Mouse (Mus musculus) lung, adult 2 months (tissue): ENCODE measurements around the gene Il17c. TPM values are rescaled to one million over a fixed set of nuclear protein-coding genes. Genes with fewer than 3 reads are reported as not detected.
A peak's percentile ranks its signal among the peaks of the same experiment; 100 is the strongest.

Experiments
- DNase-seq: peaks from one replicate; pipeline ENCODE4 v3.0.0; 2022
- H3K4me1 ChIP-seq: fragments of 200-500 bp; 2 replicates; pipeline ENCODE4 v1.6.1; 2011; ENCODE audit warnings: low read length; ENCODE audit not compliant: control insufficient read depth, insufficient read depth
- H3K4me3 ChIP-seq: fragments of 200-500 bp; replicated peaks from 2 replicates; pipeline ENCODE3; 2011; ENCODE audit warnings: low read depth, mild to moderate bottlenecking, control low read depth, low read length; ENCODE audit errors: extremely low read depth
- CTCF ChIP-seq: fragments of 200-500 bp; IDR thresholded peaks from 2 replicates; pipeline ENCODE4 v1.5.1; 2011; ENCODE audit warnings: mild to moderate bottlenecking, low read length, control low read depth; ENCODE audit not compliant: insufficient read depth
- POLR2A ChIP-seq: fragments of 200-500 bp; IDR thresholded peaks from 2 replicates; pipeline ENCODE4 v1.6.1; 2011; ENCODE audit warnings: low read depth, mild to moderate bottlenecking, control low read depth, low read length, borderline replicate concordance; ENCODE audit errors: extremely low read depth
- WGBS: fragments of 180-500 bp; shearing (Covaris S2); methylation state at CpG from one replicate; pipeline ENCODE4 v1.1.7; 2018; 5-methylcytosine and 5-hydroxymethylcytosine counted together
- polyA plus RNA-seq: library from polyadenylated mRNA; depleted of rRNA; stranded (reverse); fragments of >200 nt; gene quantifications from 2 replicates; pipeline ENCODE4 v1.2.3, GENCODE M21; 2012

Il17c gene
- polyA plus RNA-seq, 1 experiment = 0.62 TPM

DNA sequence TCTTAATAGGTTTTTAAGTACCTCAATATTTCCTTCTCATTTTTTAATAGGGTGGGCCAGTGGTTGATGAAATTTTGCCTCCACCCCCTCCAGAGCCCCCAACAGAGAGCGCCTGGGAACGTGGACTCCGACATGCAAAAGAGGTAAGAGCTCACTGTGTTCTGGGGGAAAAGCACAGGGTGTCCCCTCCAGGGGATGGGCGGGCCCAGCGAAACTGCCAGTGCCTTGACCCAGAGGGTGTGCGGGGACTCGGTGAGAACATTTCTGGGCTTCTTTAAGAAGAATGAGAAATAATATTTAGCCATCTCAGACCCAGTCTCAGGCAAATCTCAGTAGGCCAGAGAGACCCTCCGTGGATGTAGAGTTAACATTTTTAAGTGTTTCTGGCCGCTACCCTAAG lies 23.6 kb upstream of the Il17c start:
- TF ChIP-seq POLR2A (no peak), CTCF (no peak)
- DNase-seq = no peak
- 94% methylated on average over 9 of the region's 9 CpGs for WGBS
- H3K4me3 ChIP-seq = no peak overlapping the region
- H3K4me1 ChIP-seq = no peaks in the 10 kb centered on the region

DNA sequence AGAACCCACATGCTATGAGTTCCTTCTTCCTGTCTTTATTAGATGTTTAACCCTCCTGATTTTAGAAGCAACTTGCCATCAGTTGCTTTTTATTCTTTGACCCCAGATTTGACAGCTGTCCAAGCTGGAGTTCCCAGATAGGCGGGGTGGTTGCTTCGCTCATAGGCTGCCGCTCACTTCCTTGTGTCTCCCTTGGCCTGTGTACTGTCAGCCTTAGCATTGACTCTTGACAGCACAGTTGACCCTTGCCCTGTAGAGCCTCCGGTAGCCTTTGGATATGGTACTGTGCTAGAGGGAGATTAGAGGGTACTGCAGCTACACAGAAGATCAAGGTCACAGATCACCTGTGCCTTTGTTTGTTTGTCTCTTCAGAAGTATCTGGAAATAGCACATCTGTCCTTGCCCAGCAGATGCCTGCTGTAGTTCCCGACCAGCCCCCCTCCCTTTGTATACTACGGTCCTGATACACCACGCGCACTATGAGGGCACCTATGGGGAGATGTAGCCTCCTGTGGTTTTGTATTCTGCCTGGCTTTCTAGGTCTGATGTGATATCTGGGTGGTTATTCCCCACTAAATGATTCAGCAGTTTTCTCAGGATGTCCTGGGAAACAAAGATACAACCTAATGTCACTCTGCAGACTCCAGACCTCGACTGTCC lies 16.5 kb upstream of the Il17c start:
- Histone ChIP-seq H3K4me3 (no peak overlapping the region), H3K4me1 (no peaks in the 10 kb centered on the region)
- WGBS = 76% methylated on average over 9 of the region's 9 CpGs
- DNase-seq = no peak
- no peak for TF ChIP-seq CTCF
- no peak for TF ChIP-seq POLR2A

DNA sequence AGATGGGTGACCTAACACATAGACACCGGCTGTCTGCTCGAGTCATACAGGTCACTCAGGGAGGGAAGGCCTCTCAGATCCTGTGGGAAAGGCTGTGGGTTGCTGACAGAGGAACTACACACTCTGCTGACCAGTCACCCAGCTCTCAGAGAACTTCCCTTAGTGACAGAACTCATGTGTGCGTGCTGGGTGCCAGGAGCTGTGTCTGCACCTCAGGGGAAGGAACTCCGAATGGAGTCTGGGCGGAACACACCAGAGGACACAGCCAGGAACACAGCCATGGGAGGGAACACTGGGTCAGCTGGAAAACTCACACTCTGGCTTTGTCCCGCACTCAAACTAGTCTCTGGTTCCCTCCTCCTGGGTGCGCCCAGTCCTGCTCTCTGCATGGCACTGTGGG lies 14.1 kb upstream of the Il17c start:
- 90% methylated on average over 7 of the region's 7 CpGs for WGBS
- no peak overlapping the region for H3K4me3 ChIP-seq
- no peaks in the 10 kb centered on the region for H3K4me1 ChIP-seq
- TF ChIP-seq CTCF = no peak
- no peak for TF ChIP-seq POLR2A
- no peak for DNase-seq

DNA sequence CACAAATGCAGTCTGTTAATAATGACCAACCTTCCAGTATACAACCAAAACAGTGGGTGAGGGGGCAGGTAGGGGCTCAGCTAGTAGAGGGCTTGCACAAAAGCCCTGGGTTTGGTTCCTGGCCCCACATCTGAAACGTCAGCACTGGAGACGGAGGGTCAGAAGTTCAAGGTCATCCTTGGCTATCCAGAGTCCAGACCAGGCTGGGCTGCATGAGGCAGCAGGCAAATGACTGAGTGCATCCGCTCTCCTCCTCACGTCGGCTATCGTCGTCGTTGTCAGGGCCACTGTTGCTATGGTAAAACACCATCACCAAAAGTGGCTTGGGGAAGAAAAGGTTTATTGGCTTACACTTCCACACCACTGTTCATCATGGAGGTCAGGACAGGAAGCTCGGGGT lies 7.5 kb upstream of the Il17c start:
- no peak for DNase-seq
- no peak for TF ChIP-seq CTCF
- Histone ChIP-seq H3K4me3 (no peak overlapping the region), H3K4me1 (no peaks in the 10 kb centered on the region)
- WGBS = 85% methylated on average over 9 of the region's 9 CpGs

DNA sequence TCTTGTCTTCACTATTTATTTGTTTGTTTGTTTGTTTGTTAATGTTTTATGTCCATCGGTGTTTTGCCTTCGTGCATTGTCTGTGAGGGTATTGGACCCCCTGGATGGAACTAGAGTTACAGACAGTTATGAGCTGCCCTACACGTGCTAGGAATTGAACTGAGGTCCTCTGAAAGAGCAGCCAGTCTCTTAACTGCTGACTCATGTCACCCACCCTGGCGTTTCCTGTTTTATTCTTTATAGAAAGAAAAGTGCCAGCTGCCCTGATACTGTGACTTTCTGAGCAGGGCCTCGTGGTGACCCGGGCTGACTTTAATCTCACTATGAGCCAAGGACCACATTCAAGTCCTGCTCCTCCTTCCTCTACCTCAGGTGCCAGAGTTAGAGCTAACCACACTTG lies 6.3 kb upstream of the Il17c start:
- no peaks in the 10 kb centered on the region for H3K4me1 ChIP-seq
- no peak overlapping the region for H3K4me3 ChIP-seq
- 66% methylated on average over 6 of the region's 6 CpGs for WGBS
- no peak for DNase-seq
- TF ChIP-seq CTCF (no peak), POLR2A (no peak)

DNA sequence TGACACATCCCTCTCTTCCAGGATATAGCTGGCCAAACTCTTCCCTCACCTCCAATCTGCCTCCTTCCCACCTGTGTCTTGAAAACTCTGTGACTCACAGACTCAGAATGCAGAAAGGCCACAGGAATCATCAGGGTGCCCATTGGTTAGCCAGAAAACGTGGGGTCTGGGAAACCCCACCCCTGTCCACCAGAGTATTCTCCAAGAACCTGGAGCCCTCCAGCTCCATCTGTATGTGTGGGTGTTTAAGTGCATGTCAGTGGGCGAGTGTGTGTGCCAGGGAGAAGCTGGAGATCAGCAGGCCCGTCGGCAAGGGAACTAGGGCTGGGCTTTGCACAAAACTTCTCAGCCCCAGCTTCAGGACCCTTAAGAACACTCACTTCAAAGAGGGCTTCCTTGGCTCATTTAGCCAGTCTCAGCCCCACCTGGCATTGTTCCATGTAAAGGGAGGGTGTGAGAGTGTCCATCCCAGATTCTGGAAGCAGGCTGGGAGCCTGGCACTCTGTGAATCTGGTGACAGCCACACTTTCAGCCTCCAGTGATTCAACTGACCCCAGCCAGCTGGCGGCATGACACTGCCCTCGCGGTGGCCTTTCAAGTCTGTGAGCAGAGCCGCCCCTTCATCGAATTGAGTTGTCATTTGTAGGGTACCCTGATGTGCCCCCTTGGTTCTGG lies 1.8 kb upstream of the Il17c start:
- TF ChIP-seq CTCF (no peak), POLR2A (no peak)
- Histone ChIP-seq H3K4me3 (no peak overlapping the region), H3K4me1 (no peaks in the 10 kb centered on the region)
- 55% methylated on average over 9 of the region's 9 CpGs for WGBS
- DNase-seq = no peak

DNA sequence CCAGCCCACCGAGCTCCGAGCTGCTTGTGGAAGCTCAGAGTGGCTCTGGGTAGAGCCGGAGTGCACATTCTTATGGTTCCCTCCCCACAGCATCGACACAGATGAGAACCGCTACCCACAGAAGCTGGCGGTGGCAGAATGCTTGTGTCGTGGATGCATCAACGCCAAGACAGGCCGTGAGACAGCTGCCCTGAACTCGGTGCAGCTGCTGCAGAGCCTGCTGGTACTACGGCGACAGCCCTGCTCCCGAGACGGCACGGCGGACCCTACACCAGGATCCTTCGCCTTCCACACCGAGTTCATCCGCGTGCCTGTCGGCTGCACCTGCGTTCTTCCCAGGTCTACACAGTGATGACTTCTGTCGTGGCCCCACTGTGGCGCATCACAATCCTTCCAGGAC lies 1.4 kb downstream of the Il17c start:
- no peak overlapping the region for H3K4me3 ChIP-seq
- TF ChIP-seq POLR2A (no peak), CTCF (no peak)
- DNase-seq = no peak
- WGBS = 82% methylated on average over 24 of the region's 24 CpGs
- no peaks in the 10 kb centered on the region for H3K4me1 ChIP-seq

DNA sequence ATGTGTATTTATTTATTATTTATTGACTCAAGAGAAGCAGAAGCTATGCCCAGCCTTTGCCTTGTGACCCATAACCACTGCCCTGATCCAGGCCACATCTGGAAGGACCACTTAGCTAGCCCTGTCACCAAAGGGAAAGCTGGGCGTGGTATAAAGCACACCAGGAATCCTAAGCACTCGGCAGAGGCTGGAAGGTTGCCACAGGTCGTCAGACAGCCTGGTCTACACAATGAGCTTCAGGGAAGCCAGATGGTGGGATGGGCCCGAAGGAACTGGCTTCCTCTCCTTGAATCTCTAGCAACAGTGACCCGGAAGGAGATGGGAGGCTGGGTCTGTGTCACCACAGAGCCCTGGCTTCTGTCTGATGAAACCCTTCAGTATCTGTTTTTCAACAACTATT lies 1.8 kb downstream of the Il17c start:
- peak; percentile 31 for DNase-seq
- 31% methylated on average over 5 of the region's 5 CpGs for WGBS
- H3K4me1 ChIP-seq = no peaks in the 10 kb centered on the region
- no peak for TF ChIP-seq POLR2A
- TF ChIP-seq CTCF = no peak
- no peak overlapping the region for H3K4me3 ChIP-seq

DNA sequence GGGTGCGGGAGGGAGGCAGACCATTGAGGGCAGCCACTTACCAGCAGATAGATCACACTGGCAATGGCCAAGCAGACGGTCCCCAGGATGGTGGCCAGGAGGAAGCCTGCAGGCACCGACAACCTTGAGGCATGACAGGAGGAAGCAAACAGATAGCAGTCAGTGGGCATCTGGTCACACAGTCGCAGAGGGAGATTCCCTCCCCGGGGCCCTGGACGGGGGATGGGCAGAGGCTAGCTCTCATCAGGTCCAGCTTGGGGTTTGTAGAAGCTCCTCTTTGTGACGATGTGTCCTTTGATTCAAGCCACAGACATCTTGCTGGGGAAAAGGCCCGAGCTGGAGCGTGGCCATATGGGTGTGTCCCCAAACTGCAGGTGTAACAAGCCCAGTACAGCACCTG lies 4.3 kb downstream of the Il17c start:
- no peak for DNase-seq
- H3K4me3 ChIP-seq = no peak overlapping the region
- 74% methylated on average over 9 of the region's 9 CpGs for WGBS
- no peak for TF ChIP-seq CTCF
- TF ChIP-seq POLR2A = no peak
- H3K4me1 ChIP-seq = no peaks in the 10 kb centered on the region

DNA sequence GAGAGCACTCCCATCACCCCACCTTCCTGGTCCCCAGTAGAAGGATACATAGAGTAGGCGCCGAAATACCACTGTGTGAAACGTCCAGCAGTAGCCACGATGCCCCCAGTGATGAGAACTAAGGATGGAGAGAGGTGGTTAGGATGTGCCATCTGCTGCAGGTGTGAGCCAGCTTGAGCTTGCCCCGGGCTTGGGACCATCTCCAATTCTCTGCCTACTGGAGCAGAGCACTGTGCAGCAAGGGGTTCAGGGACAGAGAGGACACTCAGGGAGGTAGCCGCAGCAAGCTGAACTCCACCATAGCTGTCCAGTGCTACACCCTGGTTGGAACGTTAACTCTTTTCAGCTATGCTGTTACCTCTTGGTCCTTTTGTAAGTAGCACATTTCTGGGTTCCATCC lies 5.8 kb downstream of the Il17c start:
- Histone ChIP-seq H3K4me3 (no peak overlapping the region), H3K4me1 (peaks cover 5% of the 10 kb centered on the region; the same call in 1 of the 2 replicates)
- 87% methylated on average over 7 of the region's 7 CpGs for WGBS
- no peak for TF ChIP-seq POLR2A
- no peak for TF ChIP-seq CTCF
- no peak for DNase-seq
